Mouse (Mus musculus) forebrain, postnatal 0 days (tissue): Measurements from ENCODE around the gene Tead3. TPM values are rescaled to one million over a fixed set of nuclear protein-coding genes. Genes with fewer than 3 reads are reported as not detected.

Source experiments
- ATAC-seq: fragments of 200-750 bp; cut with Nextera tagmentation; 2 replicates; pipeline ENCODE4 v1.8.0; 2017; ENCODE audit warnings: mild to moderate bottlenecking, moderate library complexity
- DNase-seq: peaks from one replicate; pipeline ENCODE4 v3.0.0-alpha.2; 2015
- H3K27ac ChIP-seq: fragments of 300-500 bp; sonication (generic); 2 replicates; pipeline ENCODE4 v1.5.1; 2014; ENCODE audit warnings: low read depth, mild to moderate bottlenecking, antibody characterized with exemption, low read length, moderate library complexity, mixed read lengths
- H3K27me3 ChIP-seq: fragments of 300-500 bp; sonication (generic); 2 replicates; pipeline ENCODE4 v1.6.1; 2014; ENCODE audit warnings: mild to moderate bottlenecking, low read length, mixed read lengths; ENCODE audit not compliant: insufficient read depth
- H3K36me3 ChIP-seq: fragments of 300-500 bp; sonication (generic); 2 replicates; pipeline ENCODE4 v1.6.1; 2014; ENCODE audit warnings: mild to moderate bottlenecking, moderate library complexity; ENCODE audit not compliant: insufficient read depth
- H3K4me1 ChIP-seq: fragments of 300-500 bp; sonication (generic); 2 replicates; pipeline ENCODE4 v1.6.1; 2014; ENCODE audit warnings: antibody characterized with exemption; ENCODE audit not compliant: insufficient read depth
- H3K4me2 ChIP-seq: fragments of 300-500 bp; sonication (generic); 2 replicates; pipeline ENCODE4 v1.6.1; 2014; ENCODE audit warnings: low read depth, mild to moderate bottlenecking, moderate library complexity
- H3K4me3 ChIP-seq: fragments of 300-500 bp; sonication (generic); 2 replicates; pipeline ENCODE4 v1.5.1; 2014; ENCODE audit warnings: low read depth, low read length, mixed read lengths
- H3K9ac ChIP-seq: fragments of 300-500 bp; sonication (generic); 2 replicates; pipeline ENCODE4 v1.6.1; 2014; ENCODE audit warnings: mild to moderate bottlenecking
- H3K9me3 ChIP-seq: fragments of 300-500 bp; sonication (generic); 2 replicates; pipeline ENCODE4 v1.6.1; 2016; ENCODE audit warnings: low read length
- CTCF ChIP-seq: sonication (generic); IDR thresholded peaks from 2 replicates; pipeline ENCODE4 v1.5.1; 2016; ENCODE audit warnings: antibody characterized with exemption, control low read depth, low read depth
- whole genome bisulfite sequencing: fragments of 180-500 bp; shearing (Covaris S2); extraction: QIAGEN DNeasy Blood & Tissue Kit; methylation state at CpG from one replicate; pipeline ENCODE4 v1.1.7; 2014; 5-methylcytosine and 5-hydroxymethylcytosine counted together
- polyA plus RNA-seq: library from polyadenylated mRNA; unstranded; fragments of >200 nt; fragmentation: Nextera tagmentation; extraction: Ambion mirVana; gene quantifications from 2 replicates; pipeline ENCODE4 v1.2.1, GENCODE M21; 2015
- total RNA-seq: library from RNA; depleted of rRNA; stranded (reverse); fragments of >200 nt; gene quantifications from 2 replicates; pipeline ENCODE4 v1.2.3, GENCODE M21; 2014

The Tead3 gene
- total and polyA plus RNA-seq, 2 experiments from 2014 or later: 1.4 to 4.5 TPM

DNA sequence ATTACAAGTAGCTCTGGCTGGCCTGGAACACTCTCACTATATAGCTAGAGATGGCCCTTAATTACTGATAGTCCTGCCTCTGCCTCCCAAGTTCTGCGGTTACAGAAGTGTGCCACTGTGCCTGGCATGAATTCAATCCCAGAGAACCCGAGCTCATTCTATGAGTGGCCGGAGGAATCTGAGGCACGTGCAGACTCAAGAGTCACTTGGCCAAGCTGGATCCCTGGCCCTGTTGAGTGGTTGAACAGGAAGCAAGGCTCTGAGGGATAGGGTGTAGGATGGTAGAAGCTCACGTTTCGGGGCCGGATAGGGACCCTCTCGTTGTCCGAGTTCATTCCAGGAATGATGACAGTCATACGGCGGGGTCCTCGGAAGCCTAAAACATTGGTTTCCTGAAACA lies 5.3 kb upstream of the Tead3 start:
- ATAC-seq (no peak), DNase-seq (no peak)
- WGBS: 87% methylated on average over 12 of the region's 12 CpGs
- no peak for TF ChIP-seq CTCF
- no peaks in the 10 kb centered on the region for H3K4me1 ChIP-seq
- H3K27me3 ChIP-seq: peaks cover 11% of the 10 kb centered on the region
- H3K27ac ChIP-seq: no peak overlapping the region
- no peak overlapping the region for H3K9ac ChIP-seq
- no peaks in the 10 kb centered on the region for H3K9me3 ChIP-seq
- H3K36me3 ChIP-seq: no peaks in the 10 kb centered on the region
- H3K4me3 ChIP-seq: no peak overlapping the region
- H3K4me2 ChIP-seq: no peak overlapping the region

GRCm38 (mm10) chr17:28352018-28352417 lies 1.4 kb upstream of the Tead3 start:
- no peak overlapping the region for H3K4me3 ChIP-seq
- no peak overlapping the region for H3K4me2 ChIP-seq
- TF ChIP-seq CTCF: no peak
- H3K4me1 ChIP-seq: no peaks in the 10 kb centered on the region
- H3K9me3 ChIP-seq: no peaks in the 10 kb centered on the region
- ATAC-seq (no peak), DNase-seq (no peak)
- 27% methylated on average over 11 of the region's 11 CpGs for WGBS
- H3K27me3 ChIP-seq: peaks cover 7% of the 10 kb centered on the region; the same call in 1 of the 2 replicates
- no peaks in the 10 kb centered on the region for H3K36me3 ChIP-seq
- no peak overlapping the region for H3K27ac ChIP-seq
- no peak overlapping the region for H3K9ac ChIP-seq

DNA sequence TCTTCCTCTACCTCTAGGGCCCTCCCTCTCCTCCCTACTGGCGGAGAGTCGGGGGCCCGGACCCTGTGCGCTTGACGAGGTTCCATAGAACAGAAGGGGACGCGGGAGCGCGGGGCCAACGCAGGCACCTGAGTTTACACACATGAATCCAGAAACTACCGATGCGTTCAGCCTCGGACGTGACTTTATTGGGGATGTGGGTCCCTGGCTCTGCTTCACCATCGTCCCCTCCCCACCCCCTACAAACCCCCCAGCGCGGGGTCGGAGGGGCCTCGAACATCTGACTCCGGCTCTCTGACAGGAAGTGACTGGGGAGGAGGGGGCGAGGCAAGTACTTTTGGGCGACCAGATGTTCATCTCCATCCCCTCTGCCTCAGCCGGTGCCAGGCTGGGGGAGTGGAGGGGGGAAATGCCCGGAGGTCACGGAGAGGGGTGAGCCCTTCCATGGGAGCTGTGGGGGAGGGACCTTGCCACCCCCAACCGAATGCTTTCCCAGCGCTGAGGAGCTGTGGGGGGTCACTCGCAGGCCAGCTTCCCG lies 805 bp upstream of the Tead3 start:
- no peak for ATAC-seq
- WGBS: under 1% methylated on average over 29 of the region's 29 CpGs
- Histone ChIP-seq H3K27me3 (peaks cover 7% of the 10 kb centered on the region; the same call in 1 of the 2 replicates), H3K9ac (peak overlapping the region; percentile 60), H3K4me3 (peak overlapping the region; percentile 54), H3K4me1 (no peaks in the 10 kb centered on the region), H3K36me3 (no peaks in the 10 kb centered on the region), H3K27ac (no peak overlapping the region), H3K4me2 (peak overlapping the region; percentile 90), H3K9me3 (no peaks in the 10 kb centered on the region)
- DNase-seq: no peak
- TF ChIP-seq CTCF: no peak

GRCm38 (mm10) chr17:28349901-28350465 lies 634 bp downstream of the Tead3 start:
- Histone ChIP-seq H3K27me3 (peaks cover 7% of the 10 kb centered on the region; the same call in 1 of the 2 replicates), H3K9ac (peak overlapping the region; percentile 55), H3K27ac (peak overlapping the region; percentile 45; the same call in 1 of the 2 replicates), H3K36me3 (no peaks in the 10 kb centered on the region), H3K9me3 (no peaks in the 10 kb centered on the region), H3K4me2 (peak overlapping the region; percentile 90), H3K4me1 (no peaks in the 10 kb centered on the region), H3K4me3 (peak overlapping the region; percentile 54)
- peak; percentile 41 for DNase-seq
- no peak for TF ChIP-seq CTCF
- WGBS: 3% methylated on average over 37 of the region's 54 CpGs
- peak; percentile 50 for ATAC-seq

- no peak overlapping the region for H3K27ac ChIP-seq
- 14% methylated on average over 12 of the region's 13 CpGs for WGBS
Observed at GRCm38 (mm10) chr17:28349264-28349880, 1.2 kb downstream of the Tead3 start.

GRCm38 (mm10) chr17:28348211-28348610 lies 2.4 kb downstream of the Tead3 start:
- peaks cover 7% of the 10 kb centered on the region; the same call in 1 of the 2 replicates for H3K27me3 ChIP-seq
- H3K4me3 ChIP-seq: no peak overlapping the region
- no peak overlapping the region for H3K4me2 ChIP-seq
- no peak overlapping the region for H3K27ac ChIP-seq
- DNase-seq (no peak), ATAC-seq (no peak)
- no peak overlapping the region for H3K9ac ChIP-seq
- no peaks in the 10 kb centered on the region for H3K36me3 ChIP-seq
- H3K4me1 ChIP-seq: no peaks in the 10 kb centered on the region
- WGBS: 65% methylated on average over 6 of the region's 6 CpGs
- H3K9me3 ChIP-seq: no peaks in the 10 kb centered on the region
- TF ChIP-seq CTCF: no peak

More at GRCm38 (mm10) chr17:28349264-28349880, 1.2 kb downstream of the Tead3 start:
- peak overlapping the region; percentile 54 for H3K4me3 ChIP-seq
- no peak for TF ChIP-seq CTCF
- DNase-seq: no peak
- no peaks in the 10 kb centered on the region for H3K4me1 ChIP-seq
- H3K4me2 ChIP-seq: peak overlapping the region; percentile 90
- H3K9me3 ChIP-seq: no peaks in the 10 kb centered on the region
- H3K36me3 ChIP-seq: no peaks in the 10 kb centered on the region
- ATAC-seq: no peak
- H3K27me3 ChIP-seq: peaks cover 7% of the 10 kb centered on the region; the same call in 1 of the 2 replicates
- peak overlapping the region; percentile 55 for H3K9ac ChIP-seq

DNA sequence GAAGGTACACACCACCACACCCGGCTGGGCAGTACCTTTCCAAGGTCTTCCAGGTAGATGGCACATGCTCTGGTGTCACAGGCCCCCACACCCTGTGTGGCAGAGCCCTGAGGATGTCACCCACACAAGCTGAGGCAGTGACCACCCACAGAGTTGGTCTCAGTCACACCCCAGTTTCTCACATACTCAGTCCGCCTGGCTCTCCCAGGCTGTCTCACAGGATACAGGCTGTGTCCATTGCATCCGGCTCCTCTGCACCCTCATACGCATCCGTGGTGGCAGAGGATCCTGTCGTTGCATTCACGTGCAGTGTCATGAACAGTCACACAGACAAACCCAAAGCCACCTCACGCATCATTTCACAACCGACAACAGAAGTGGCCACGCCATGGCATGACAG lies 3.3 kb downstream of the Tead3 start:
- Histone ChIP-seq H3K4me1 (no peaks in the 10 kb centered on the region), H3K4me3 (no peak overlapping the region), H3K36me3 (no peaks in the 10 kb centered on the region), H3K9ac (no peak overlapping the region), H3K27me3 (peaks cover 7% of the 10 kb centered on the region; the same call in 1 of the 2 replicates), H3K27ac (no peak overlapping the region), H3K9me3 (no peaks in the 10 kb centered on the region), H3K4me2 (no peak overlapping the region)
- DNase-seq (no peak), ATAC-seq (no peak)
- WGBS: 81% methylated on average over 10 of the region's 10 CpGs
- TF ChIP-seq CTCF: no peak
